Mouse (Mus musculus): ENCODE measurements around the gene Stat5b.

The Stat5b gene

GRCm38 (mm10) chr11:100741348-100741747 is 109.2 kb downstream of the Stat5b start:
- no peak for DNase-seq (ENCODE audit: extremely low read depth, insufficient read length, low spot score)

GRCm38 (mm10) chr11:100738749-100739148 is 111.8 kb downstream of the Stat5b start:
- no peak for DNase-seq (ENCODE audit: extremely low read depth, insufficient read length, low spot score)

- DNase-seq (ENCODE audit: extremely low read depth, insufficient read length, low spot score), result peak; percentile 99
Measured at GRCm38 (mm10) chr11:100738066-100738604, 112.4 kb downstream of the Stat5b start, which contains the start of gene Rab5c. Rab5c (minus strand) TSS chr11:100738215.

- DNase-seq (ENCODE audit: extremely low read depth, insufficient read length, low spot score), result no peak
Measured at GRCm38 (mm10) chr11:100737105-100737733, 113.3 kb downstream of the Stat5b start.

GRCm38 (mm10) chr11:100736746-100737080 is 113.8 kb downstream of the Stat5b start:
- no peak for DNase-seq (ENCODE audit: extremely low read depth, insufficient read length, low spot score)

GRCm38 (mm10) chr11:100735954-100736745 is 114.4 kb downstream of the Stat5b start:
- no peak for DNase-seq (ENCODE audit: extremely low read depth, insufficient read length, low spot score)

GRCm38 (mm10) chr11:100735134-100735865 is 115.2 kb downstream of the Stat5b start:
- DNase-seq (ENCODE audit: extremely low read depth, insufficient read length, low spot score), result no peak

Data from 3134 (cell line).